Mouse (Mus musculus): ENCODE results near the gene Rps11. TPM values are rescaled to one million over a fixed set of nuclear protein-coding genes. Genes with fewer than 3 reads are reported as not detected.
A peak's percentile ranks its signal among the peaks of the same experiment; 100 is the strongest.

Rps11 gene
- polyA plus RNA-seq, 1 experiment, result 1,675 TPM

GRCm38 (mm10) chr7:45135370-45135769, 11.1 kb upstream of the Rps11 start:
- no peak overlapping the region for H3K27ac ChIP-seq (ENCODE audit: insufficient read depth, low read depth, low read length)
- no peaks in the 10 kb centered on the region; the same call in none of the 2 replicates for H3K4me1 ChIP-seq (ENCODE audit: control insufficient read depth, insufficient read depth, low read length)
- TF ChIP-seq CTCF (IDR thresholded peaks at IDR 0.05; ENCODE audit: low read depth, low read length) (no peak), POLR2A (IDR thresholded peaks at IDR 0.05; ENCODE audit: borderline replicate concordance, low read depth, low read length) (no peak)
- H3K4me3 ChIP-seq (ENCODE audit: insufficient read depth, low read length), result peak overlapping the region; percentile 65; the same call in 1 of the 2 replicates

GRCm38 (mm10) chr7:45134544-45135026, 10.3 kb upstream of the Rps11 start:
- TF ChIP-seq POLR2A (IDR thresholded peaks at IDR 0.05; ENCODE audit: borderline replicate concordance, low read depth, low read length) (no peak), CTCF (IDR thresholded peaks at IDR 0.05; ENCODE audit: low read depth, low read length) (no peak)
- H3K4me3 ChIP-seq (ENCODE audit: insufficient read depth, low read length), result no peak overlapping the region
- H3K4me1 ChIP-seq (ENCODE audit: control insufficient read depth, insufficient read depth, low read length), result peaks cover 6% of the 10 kb centered on the region
- no peak overlapping the region for H3K27ac ChIP-seq (ENCODE audit: insufficient read depth, low read depth, low read length)

GRCm38 (mm10) chr7:45133446-45134159, 9.4 kb upstream of the Rps11 start:
- Histone ChIP-seq H3K27ac (ENCODE audit: insufficient read depth, low read depth, low read length) (no peak overlapping the region), H3K4me1 (ENCODE audit: control insufficient read depth, insufficient read depth, low read length) (peaks cover 6% of the 10 kb centered on the region), H3K4me3 (ENCODE audit: insufficient read depth, low read length) (no peak overlapping the region)
- TF ChIP-seq CTCF (IDR thresholded peaks at IDR 0.05; ENCODE audit: low read depth, low read length) (no peak), POLR2A (IDR thresholded peaks at IDR 0.05; ENCODE audit: borderline replicate concordance, low read depth, low read length) (no peak)

- H3K4me1 ChIP-seq (ENCODE audit: control insufficient read depth, insufficient read depth, low read length), result peaks cover 6% of the 10 kb centered on the region
- no peak overlapping the region for H3K4me3 ChIP-seq (ENCODE audit: insufficient read depth, low read length)
- H3K27ac ChIP-seq (ENCODE audit: insufficient read depth, low read depth, low read length), result no peak overlapping the region
- TF ChIP-seq POLR2A (IDR thresholded peaks at IDR 0.05; ENCODE audit: borderline replicate concordance, low read depth, low read length) (no peak), CTCF (IDR thresholded peaks at IDR 0.05; ENCODE audit: low read depth, low read length) (no peak)
These were observed 7.6 kb upstream of the Rps11 start for GRCm38 (mm10) chr7:45131850-45132249.

GRCm38 (mm10) chr7:45129776-45130512, 5.7 kb upstream of the Rps11 start:
- TF ChIP-seq POLR2A (IDR thresholded peaks at IDR 0.05; ENCODE audit: borderline replicate concordance, low read depth, low read length), result no peak
- TF ChIP-seq CTCF (IDR thresholded peaks at IDR 0.05; ENCODE audit: low read depth, low read length), result no peak
- Histone ChIP-seq H3K4me1 (ENCODE audit: control insufficient read depth, insufficient read depth, low read length) (peaks cover 10% of the 10 kb centered on the region), H3K27ac (ENCODE audit: insufficient read depth, low read depth, low read length) (peak overlapping the region; percentile 86), H3K4me3 (ENCODE audit: insufficient read depth, low read length) (peak overlapping the region; percentile 70)

- TF ChIP-seq CTCF (IDR thresholded peaks at IDR 0.05; ENCODE audit: low read depth, low read length) (no peak), POLR2A (IDR thresholded peaks at IDR 0.05; ENCODE audit: borderline replicate concordance, low read depth, low read length) (no peak; the same call in 1 of the 2 replicates)
- Histone ChIP-seq H3K27ac (ENCODE audit: insufficient read depth, low read depth, low read length) (peak overlapping the region; percentile 86), H3K4me1 (ENCODE audit: control insufficient read depth, insufficient read depth, low read length) (peaks cover 12% of the 10 kb centered on the region), H3K4me3 (ENCODE audit: insufficient read depth, low read length) (peak overlapping the region; percentile 70)
These were observed 5.1 kb upstream of the Rps11 start for GRCm38 (mm10) chr7:45129318-45129717.

- peaks cover 12% of the 10 kb centered on the region for H3K4me1 ChIP-seq (ENCODE audit: control insufficient read depth, insufficient read depth, low read length)
- H3K27ac ChIP-seq (ENCODE audit: insufficient read depth, low read depth, low read length), result peak within 1 kb of the TSS; percentile 86
- peak within 1 kb of the TSS; percentile 72 for H3K4me3 ChIP-seq (ENCODE audit: insufficient read depth, low read length)
- no peak for TF ChIP-seq POLR2A (IDR thresholded peaks at IDR 0.05; ENCODE audit: borderline replicate concordance, low read depth, low read length)
- TF ChIP-seq CTCF (IDR thresholded peaks at IDR 0.05; ENCODE audit: low read depth, low read length), result no peak
These were observed 4.5 kb upstream of the Rps11 start, which contains the start of gene Rpl13a for GRCm38 (mm10) chr7:45128624-45129246. Gene Rpl13a, minus strand, starts transcription at chr7:45128761.

- Histone ChIP-seq H3K4me3 (ENCODE audit: insufficient read depth, low read length) (peak overlapping the region; percentile 72), H3K27ac (ENCODE audit: insufficient read depth, low read depth, low read length) (peak overlapping the region; percentile 84), H3K4me1 (ENCODE audit: control insufficient read depth, insufficient read depth, low read length) (peaks cover 15% of the 10 kb centered on the region)
- no peak for TF ChIP-seq CTCF (IDR thresholded peaks at IDR 0.05; ENCODE audit: low read depth, low read length)
- no peak for TF ChIP-seq POLR2A (IDR thresholded peaks at IDR 0.05; ENCODE audit: borderline replicate concordance, low read depth, low read length)
These were observed 3.5 kb upstream of the Rps11 start for GRCm38 (mm10) chr7:45127700-45128224.

Data from bone marrow macrophage, adult 2 months (primary cell).